Mouse (Mus musculus): ENCODE data around the gene Reln. TPM values are rescaled to one million over a fixed set of nuclear protein-coding genes. Genes with fewer than 3 reads are reported as not detected.
A peak's percentile ranks its signal among the peaks of the same experiment; 100 is the strongest.

The Reln gene
- total and polyA plus RNA-seq, 2 experiments from 2014 or later: 40.5 to 208 TPM

DNA sequence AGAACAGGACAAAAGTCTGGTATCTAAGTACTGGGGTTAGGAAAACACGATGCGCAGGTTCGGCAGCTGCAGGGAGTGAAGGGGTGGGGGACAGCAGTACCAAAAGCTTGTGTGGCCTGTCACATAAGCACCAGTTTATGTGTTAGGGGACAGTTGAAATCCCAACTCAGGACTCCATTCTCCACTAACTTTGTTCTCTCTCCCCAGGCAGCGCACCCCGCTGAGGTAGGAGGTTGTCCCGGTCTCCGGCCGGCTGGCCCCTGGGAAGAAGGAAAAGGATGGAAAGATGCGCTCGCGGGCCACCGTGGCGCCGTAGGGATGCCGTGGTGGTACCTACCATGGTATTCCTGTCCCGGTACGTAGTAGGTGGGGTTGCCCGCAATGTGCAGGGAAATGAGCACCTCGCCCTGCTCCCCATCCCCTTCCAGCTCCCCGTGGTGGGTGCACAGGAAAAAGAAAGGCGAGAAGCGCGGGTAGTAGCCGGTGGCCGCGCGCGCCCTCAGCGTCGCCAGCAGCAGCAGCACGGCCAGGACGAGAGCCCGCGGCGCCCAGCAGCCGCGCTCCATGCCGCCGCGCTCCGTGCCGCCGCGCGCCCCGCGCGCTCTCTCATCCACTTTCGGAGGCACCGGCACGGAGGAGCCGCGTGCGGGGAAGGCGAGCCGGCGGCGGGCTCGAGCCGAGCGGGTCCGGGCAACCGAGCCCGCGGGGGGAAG lies 503 bp downstream of the Reln start:
- WGBS: under 1% methylated on average over 62 of the region's 65 CpGs
- peak overlapping the region; percentile 69 for H3K4me3 ChIP-seq (ENCODE audit: low read depth, low read length)
- H3K9me3 ChIP-seq (ENCODE audit: low read length): no peaks in the 10 kb centered on the region
- no peaks in the 10 kb centered on the region for H3K4me1 ChIP-seq (ENCODE audit: insufficient read depth)
- peaks cover 18% of the 10 kb centered on the region for H3K27me3 ChIP-seq (ENCODE audit: insufficient read depth, low read length)
- DNase-seq: no peak
- no peaks in the 10 kb centered on the region for H3K36me3 ChIP-seq (ENCODE audit: insufficient read depth)
- H3K9ac ChIP-seq: peak overlapping the region; percentile 74
- ATAC-seq: peak; percentile 81
- H3K27ac ChIP-seq (ENCODE audit: low read depth, low read length): no peak overlapping the region; the same call in 1 of the 2 replicates
- peak overlapping the region; percentile 86 for H3K4me2 ChIP-seq (ENCODE audit: low read depth)
- TF ChIP-seq CTCF (IDR thresholded peaks at IDR 0.05; ENCODE audit: low read depth): no peak

- WGBS: 2% methylated on average over 10 of the region's 10 CpGs
Measured at GRCm38 (mm10) chr5:22343536-22343842, 1.0 kb downstream of the Reln start.

GRCm38 (mm10) chr5:22342461-22342860 lies 2.0 kb downstream of the Reln start:
- no peak for TF ChIP-seq CTCF (IDR thresholded peaks at IDR 0.05; ENCODE audit: low read depth)
- no peaks in the 10 kb centered on the region for H3K9me3 ChIP-seq (ENCODE audit: low read length)
- H3K4me2 ChIP-seq (ENCODE audit: low read depth): peak overlapping the region; percentile 86; the same call in 1 of the 2 replicates
- DNase-seq: no peak
- ATAC-seq: no peak
- no peaks in the 10 kb centered on the region for H3K36me3 ChIP-seq (ENCODE audit: insufficient read depth)
- H3K27ac ChIP-seq (ENCODE audit: low read depth, low read length): no peak overlapping the region
- H3K4me1 ChIP-seq (ENCODE audit: insufficient read depth): no peaks in the 10 kb centered on the region
- H3K4me3 ChIP-seq (ENCODE audit: low read depth, low read length): peak overlapping the region; percentile 69
- no peak overlapping the region for H3K9ac ChIP-seq
- H3K27me3 ChIP-seq (ENCODE audit: insufficient read depth, low read length): peaks cover 18% of the 10 kb centered on the region
- 74% methylated on average over 7 of the region's 7 CpGs for WGBS

More at GRCm38 (mm10) chr5:22343536-22343842, 1.0 kb downstream of the Reln start:
- Histone ChIP-seq H3K4me1 (ENCODE audit: insufficient read depth) (no peaks in the 10 kb centered on the region), H3K36me3 (ENCODE audit: insufficient read depth) (no peaks in the 10 kb centered on the region), H3K4me2 (ENCODE audit: low read depth) (peak overlapping the region; percentile 86), H3K4me3 (ENCODE audit: low read depth, low read length) (peak overlapping the region; percentile 69), H3K9ac (peak overlapping the region; percentile 74; the same call in 1 of the 2 replicates), H3K27ac (ENCODE audit: low read depth, low read length) (no peak overlapping the region), H3K27me3 (ENCODE audit: insufficient read depth, low read length) (peaks cover 18% of the 10 kb centered on the region), H3K9me3 (ENCODE audit: low read length) (no peaks in the 10 kb centered on the region)
- no peak for DNase-seq
- no peak for TF ChIP-seq CTCF (IDR thresholded peaks at IDR 0.05; ENCODE audit: low read depth)
- no peak for ATAC-seq

- DNase-seq (no peak), ATAC-seq (no peak)
- H3K27ac ChIP-seq (ENCODE audit: low read depth, low read length): no peak overlapping the region
- H3K4me1 ChIP-seq (ENCODE audit: insufficient read depth): no peaks in the 10 kb centered on the region
- TF ChIP-seq CTCF (IDR thresholded peaks at IDR 0.05; ENCODE audit: low read depth): no peak
- H3K27me3 ChIP-seq (ENCODE audit: insufficient read depth, low read length): peaks cover 16% of the 10 kb centered on the region
- H3K4me3 ChIP-seq (ENCODE audit: low read depth, low read length): no peak overlapping the region
- H3K36me3 ChIP-seq (ENCODE audit: insufficient read depth): no peaks in the 10 kb centered on the region
- WGBS: 90% methylated on average over 8 of the region's 8 CpGs
- no peak overlapping the region for H3K4me2 ChIP-seq (ENCODE audit: low read depth)
- H3K9ac ChIP-seq: no peak overlapping the region
- H3K9me3 ChIP-seq (ENCODE audit: low read length): no peaks in the 10 kb centered on the region
Measured at GRCm38 (mm10) chr5:22340991-22341390, 3.5 kb downstream of the Reln start.

DNA sequence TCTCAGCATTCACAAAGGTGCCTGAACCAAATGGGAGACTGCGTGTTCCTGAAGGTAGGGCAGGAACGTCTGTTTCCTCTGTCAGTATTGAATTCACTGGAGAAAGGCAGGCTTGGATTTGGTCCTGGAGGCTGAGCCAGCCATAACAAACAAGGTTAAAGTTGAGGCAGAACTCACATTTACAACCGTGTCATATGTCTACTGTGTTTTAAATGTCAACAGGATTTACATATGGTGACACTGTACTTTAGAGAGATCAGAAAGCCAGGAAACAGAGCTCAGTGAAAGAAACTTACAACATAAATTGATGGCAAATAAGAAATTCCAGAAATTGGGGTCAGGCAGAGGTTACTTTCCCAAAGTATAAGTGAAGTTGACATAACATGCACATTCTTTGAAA lies 9.1 kb downstream of the Reln start:
- Histone ChIP-seq H3K4me1 (ENCODE audit: insufficient read depth) (no peaks in the 10 kb centered on the region), H3K9me3 (ENCODE audit: low read length) (no peaks in the 10 kb centered on the region), H3K27me3 (ENCODE audit: insufficient read depth, low read length) (no peaks in the 10 kb centered on the region), H3K36me3 (ENCODE audit: insufficient read depth) (no peaks in the 10 kb centered on the region), H3K4me2 (ENCODE audit: low read depth) (no peak overlapping the region), H3K27ac (ENCODE audit: low read depth, low read length) (no peak overlapping the region), H3K4me3 (ENCODE audit: low read depth, low read length) (no peak overlapping the region), H3K9ac (no peak overlapping the region)
- WGBS: 82% methylated on average over 3 of the region's 3 CpGs
- ATAC-seq (no peak), DNase-seq (no peak)
- no peak for TF ChIP-seq CTCF (IDR thresholded peaks at IDR 0.05; ENCODE audit: low read depth)

- 33% methylated on average over 5 of the region's 5 CpGs for WGBS
- ATAC-seq (no peak), DNase-seq (no peak)
- no peak overlapping the region for H3K9ac ChIP-seq
- TF ChIP-seq CTCF (IDR thresholded peaks at IDR 0.05; ENCODE audit: low read depth): no peak
- H3K27me3 ChIP-seq (ENCODE audit: insufficient read depth, low read length): no peaks in the 10 kb centered on the region
- no peaks in the 10 kb centered on the region for H3K4me1 ChIP-seq (ENCODE audit: insufficient read depth)
- H3K9me3 ChIP-seq (ENCODE audit: low read length): no peaks in the 10 kb centered on the region
- no peaks in the 10 kb centered on the region for H3K36me3 ChIP-seq (ENCODE audit: insufficient read depth)
- H3K4me2 ChIP-seq (ENCODE audit: low read depth): no peak overlapping the region
- no peak overlapping the region for H3K4me3 ChIP-seq (ENCODE audit: low read depth, low read length)
- H3K27ac ChIP-seq (ENCODE audit: low read depth, low read length): no peak overlapping the region
Measured at GRCm38 (mm10) chr5:22330802-22331201, 13.7 kb downstream of the Reln start.

DNA sequence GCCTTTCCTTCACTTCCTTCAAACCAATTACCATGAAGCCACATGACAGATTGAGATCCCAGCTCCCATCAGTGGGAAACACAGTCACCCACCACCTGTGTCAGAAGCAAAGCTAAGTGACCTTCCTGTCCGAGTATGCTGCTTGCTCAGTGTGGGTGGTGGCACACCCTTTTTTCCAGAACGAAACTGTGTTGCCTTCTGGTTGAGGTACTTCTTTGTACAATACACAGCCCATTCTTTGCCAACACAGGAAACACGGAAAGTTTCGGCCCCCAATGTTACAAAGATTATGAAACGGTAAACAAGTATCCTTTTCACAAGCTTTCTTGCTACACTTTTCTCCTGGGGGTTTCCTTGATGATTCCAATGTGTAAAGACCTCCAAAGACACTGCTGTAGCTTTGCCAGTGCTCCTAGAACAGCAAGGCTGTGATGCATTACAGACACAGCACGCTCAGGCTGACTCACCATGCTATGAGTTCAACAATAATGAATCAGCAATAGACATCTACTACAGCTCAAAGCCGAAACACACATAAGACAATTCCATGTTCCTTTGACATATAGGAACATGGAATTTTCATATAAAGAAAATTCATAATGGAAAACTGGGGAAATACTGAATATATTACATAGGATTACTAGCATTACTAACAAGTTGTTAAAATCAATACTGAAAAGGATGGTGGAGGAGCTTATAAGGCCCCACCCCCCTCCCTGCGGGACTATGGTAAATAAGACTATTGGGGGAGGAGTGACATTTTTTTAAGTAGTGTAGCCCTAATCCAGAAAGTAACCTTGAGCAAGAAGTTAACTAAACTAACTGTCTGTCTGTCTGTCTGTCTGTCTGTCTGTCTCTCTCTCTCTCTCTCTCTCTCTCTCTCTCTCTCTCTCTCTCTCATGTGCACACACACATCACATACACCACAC lies 15.8 kb downstream of the Reln start:
- Histone ChIP-seq H3K36me3 (ENCODE audit: insufficient read depth) (no peaks in the 10 kb centered on the region), H3K9ac (no peak overlapping the region), H3K27me3 (ENCODE audit: insufficient read depth, low read length) (no peaks in the 10 kb centered on the region), H3K27ac (ENCODE audit: low read depth, low read length) (no peak overlapping the region), H3K4me2 (ENCODE audit: low read depth) (no peak overlapping the region), H3K4me1 (ENCODE audit: insufficient read depth) (no peaks in the 10 kb centered on the region), H3K4me3 (ENCODE audit: low read depth, low read length) (no peak overlapping the region), H3K9me3 (ENCODE audit: low read length) (no peaks in the 10 kb centered on the region)
- DNase-seq (no peak), ATAC-seq (no peak)
- WGBS: 79% methylated on average over 8 of the region's 8 CpGs
- no peak for TF ChIP-seq CTCF (IDR thresholded peaks at IDR 0.05; ENCODE audit: low read depth)

Measured in forebrain, postnatal 0 days (tissue).